Mouse (Mus musculus) kidney, embryonic 14.5 days (tissue): ENCODE data around the gene Ccdc167. TPM values are rescaled to one million over a fixed set of nuclear protein-coding genes. Genes with fewer than 3 reads are reported as not detected.

Experiments
- ATAC-seq: fragments of 200-750 bp; cut with Nextera tagmentation; 2 replicates; pipeline ENCODE4 v1.8.0; 2017; ENCODE audit warnings: moderate number of reproducible peaks, mild to moderate bottlenecking, moderate TSS enrichment, moderate library complexity; ENCODE audit not compliant: low FRiP score, low TSS enrichment
- H3K27ac ChIP-seq: fragments of 300-500 bp; sonication (generic); 2 replicates; pipeline ENCODE4 v1.5.1; 2014; ENCODE audit warnings: low read depth, mild to moderate bottlenecking, low read length, moderate library complexity, mixed read lengths
- H3K27me3 ChIP-seq: fragments of 300-500 bp; sonication (generic); 2 replicates; pipeline ENCODE4 v1.6.1; 2014; ENCODE audit warnings: mild to moderate bottlenecking, low read length; ENCODE audit not compliant: control insufficient read depth, insufficient read depth
- H3K36me3 ChIP-seq: fragments of 300-500 bp; sonication (generic); 2 replicates; pipeline ENCODE4 v1.6.1; 2014; ENCODE audit warnings: low read length, mixed read lengths; ENCODE audit not compliant: control insufficient read depth, insufficient read depth
- H3K4me1 ChIP-seq: fragments of 300-500 bp; sonication (generic); 2 replicates; pipeline ENCODE4 v1.6.1; 2014; ENCODE audit warnings: low read length, mixed read lengths; ENCODE audit not compliant: control insufficient read depth, insufficient read depth
- H3K4me2 ChIP-seq: fragments of 300-500 bp; sonication (generic); replicated peaks from 2 replicates; pipeline ENCODE4 v1.6.1; 2014; ENCODE audit warnings: low read depth, mild to moderate bottlenecking, low read length
- H3K4me3 ChIP-seq: fragments of 300-500 bp; sonication (generic); 2 replicates; pipeline ENCODE4 v1.5.1; 2014; ENCODE audit warnings: mild to moderate bottlenecking, low read length
- H3K9ac ChIP-seq: fragments of 300-500 bp; sonication (generic); 2 replicates; pipeline ENCODE4 v1.6.1; 2014; ENCODE audit warnings: low read depth, mild to moderate bottlenecking, low read length, moderate library complexity
- H3K9me3 ChIP-seq: fragments of 300-500 bp; sonication (generic); 2 replicates; pipeline ENCODE4 v1.6.1; 2016; ENCODE audit warnings: low read length; ENCODE audit not compliant: control insufficient read depth
- WGBS: fragments of 180-500 bp; shearing (Covaris S2); extraction: QIAGEN DNeasy Blood & Tissue Kit; methylation state at CpG from one replicate; pipeline ENCODE4 v1.1.7; 2014; 5-methylcytosine and 5-hydroxymethylcytosine counted together
- polyA plus RNA-seq: library from polyadenylated mRNA; unstranded; fragments of >200 nt; fragmentation: Nextera tagmentation; extraction: Ambion mirVana; gene quantifications from 2 replicates; pipeline ENCODE4 v1.2.1, GENCODE M21; 2014

Ccdc167 gene
- polyA plus RNA-seq, 1 experiment from 2014 or later, result 14.8 TPM

GRCm38 (mm10) chr17:29682261-29682660 lies 34.6 kb downstream of the Ccdc167 start:
- Histone ChIP-seq H3K4me1 (no peaks in the 10 kb centered on the region), H3K36me3 (peaks cover 78% of the 10 kb centered on the region), H3K4me3 (no peak overlapping the region), H3K27ac (no peak overlapping the region), H3K27me3 (no peaks in the 10 kb centered on the region), H3K9ac (no peak overlapping the region), H3K4me2 (no peak overlapping the region), H3K9me3 (no peaks in the 10 kb centered on the region)
- ATAC-seq, result no peak
- WGBS, result 91% methylated on average over 7 of the region's 7 CpGs

- H3K4me1 ChIP-seq, result no peaks in the 10 kb centered on the region
- H3K9me3 ChIP-seq, result no peaks in the 10 kb centered on the region
- WGBS, result 96% methylated on average over 9 of the region's 9 CpGs
- no peak overlapping the region for H3K9ac ChIP-seq
- no peaks in the 10 kb centered on the region for H3K27me3 ChIP-seq
- H3K27ac ChIP-seq, result no peak overlapping the region
- no peak overlapping the region for H3K4me2 ChIP-seq
- H3K36me3 ChIP-seq, result peaks cover 78% of the 10 kb centered on the region
- ATAC-seq, result no peak
- no peak overlapping the region for H3K4me3 ChIP-seq
These were observed 35.2 kb downstream of the Ccdc167 start for GRCm38 (mm10) chr17:29681669-29682068.

- Histone ChIP-seq H3K27me3 (no peaks in the 10 kb centered on the region), H3K27ac (0 out of 2 replicates have a peak overlapping the region, but pooled peaks have one; percentile 32), H3K36me3 (peaks cover 82% of the 10 kb centered on the region), H3K4me3 (no peak overlapping the region), H3K9me3 (no peaks in the 10 kb centered on the region), H3K4me1 (no peaks in the 10 kb centered on the region), H3K4me2 (no peak overlapping the region), H3K9ac (no peak overlapping the region)
- ATAC-seq, result no peak
- WGBS, result 86% methylated on average over 2 of the region's 2 CpGs
These were observed 35.9 kb downstream of the Ccdc167 start for GRCm38 (mm10) chr17:29680921-29681320.

GRCm38 (mm10) chr17:29680174-29680573 lies 36.7 kb downstream of the Ccdc167 start:
- ATAC-seq, result peak; percentile 52; the same call in 1 of the 2 replicates
- H3K36me3 ChIP-seq, result peaks cover 82% of the 10 kb centered on the region
- H3K9me3 ChIP-seq, result no peaks in the 10 kb centered on the region
- no peak overlapping the region for H3K4me3 ChIP-seq
- 79% methylated on average over 2 of the region's 2 CpGs for WGBS
- H3K9ac ChIP-seq, result no peak overlapping the region
- H3K4me2 ChIP-seq, result no peak overlapping the region
- no peaks in the 10 kb centered on the region for H3K4me1 ChIP-seq
- H3K27ac ChIP-seq, result no peak overlapping the region
- no peaks in the 10 kb centered on the region for H3K27me3 ChIP-seq

GRCm38 (mm10) chr17:29679038-29679767 lies 37.6 kb downstream of the Ccdc167 start:
- no peak for ATAC-seq
- no peaks in the 10 kb centered on the region for H3K27me3 ChIP-seq
- H3K4me3 ChIP-seq, result no peak overlapping the region
- H3K36me3 ChIP-seq, result peaks cover 82% of the 10 kb centered on the region
- 93% methylated on average over 6 of the region's 6 CpGs for WGBS
- no peak overlapping the region for H3K9ac ChIP-seq
- H3K9me3 ChIP-seq, result no peaks in the 10 kb centered on the region
- H3K27ac ChIP-seq, result no peak overlapping the region
- no peaks in the 10 kb centered on the region for H3K4me1 ChIP-seq
- no peak overlapping the region for H3K4me2 ChIP-seq

GRCm38 (mm10) chr17:29678526-29678925 lies 38.3 kb downstream of the Ccdc167 start:
- H3K9me3 ChIP-seq, result no peaks in the 10 kb centered on the region
- H3K4me3 ChIP-seq, result no peak overlapping the region
- H3K27ac ChIP-seq, result no peak overlapping the region
- 88% methylated on average over 8 of the region's 8 CpGs for WGBS
- H3K4me1 ChIP-seq, result no peaks in the 10 kb centered on the region
- no peak overlapping the region for H3K4me2 ChIP-seq
- peaks cover 83% of the 10 kb centered on the region for H3K36me3 ChIP-seq
- no peaks in the 10 kb centered on the region for H3K27me3 ChIP-seq
- H3K9ac ChIP-seq, result no peak overlapping the region
- ATAC-seq, result no peak

- H3K27ac ChIP-seq, result no peak overlapping the region
- H3K4me3 ChIP-seq, result no peak overlapping the region
- no peaks in the 10 kb centered on the region for H3K27me3 ChIP-seq
- no peaks in the 10 kb centered on the region for H3K4me1 ChIP-seq
- H3K4me2 ChIP-seq, result no peak overlapping the region
- no peak for ATAC-seq
- H3K9ac ChIP-seq, result no peak overlapping the region
- WGBS, result 94% methylated on average over 4 of the region's 4 CpGs
- H3K36me3 ChIP-seq, result peaks cover 56% of the 10 kb centered on the region
- no peaks in the 10 kb centered on the region for H3K9me3 ChIP-seq
These were observed 43.5 kb downstream of the Ccdc167 start for GRCm38 (mm10) chr17:29673325-29673724.

- 92% methylated on average over 2 of the region's 2 CpGs for WGBS
- H3K4me2 ChIP-seq, result no peak overlapping the region
- H3K27ac ChIP-seq, result no peak overlapping the region
- H3K36me3 ChIP-seq, result peaks cover 43% of the 10 kb centered on the region
- ATAC-seq, result no peak
- no peak overlapping the region for H3K4me3 ChIP-seq
- H3K27me3 ChIP-seq, result no peaks in the 10 kb centered on the region
- H3K9ac ChIP-seq, result no peak overlapping the region
- no peaks in the 10 kb centered on the region for H3K9me3 ChIP-seq
- no peaks in the 10 kb centered on the region for H3K4me1 ChIP-seq
These were observed 45.8 kb downstream of the Ccdc167 start for GRCm38 (mm10) chr17:29671021-29671420.

GRCm38 (mm10) chr17:29669936-29670335 lies 46.9 kb downstream of the Ccdc167 start:
- Histone ChIP-seq H3K27me3 (no peaks in the 10 kb centered on the region), H3K9ac (no peak overlapping the region), H3K9me3 (no peaks in the 10 kb centered on the region), H3K36me3 (peaks cover 33% of the 10 kb centered on the region), H3K4me2 (no peak overlapping the region), H3K4me1 (no peaks in the 10 kb centered on the region), H3K27ac (no peak overlapping the region), H3K4me3 (no peak overlapping the region)
- no peak for ATAC-seq
